Mouse (Mus musculus) monocyte, adult 59 days (primary cell): ENCODE measurements around the gene Olfr955. TPM values are rescaled to one million over a fixed set of nuclear protein-coding genes. Genes with fewer than 3 reads are reported as not detected.

ENCODE experiments used
- total RNA-seq, 2 experiments: library from RNA; stranded (reverse); gene quantifications; one replicate each; pipeline ENCODE4 v1.2.4; 2023

Gene Olfr955
- not detected for total RNA-seq

GRCm38 (mm10) chr9:39471844-39472243, at the start of gene Olfr955:
TSS of gene Olfr955 (minus strand) at chr9:39471944.

DNA sequence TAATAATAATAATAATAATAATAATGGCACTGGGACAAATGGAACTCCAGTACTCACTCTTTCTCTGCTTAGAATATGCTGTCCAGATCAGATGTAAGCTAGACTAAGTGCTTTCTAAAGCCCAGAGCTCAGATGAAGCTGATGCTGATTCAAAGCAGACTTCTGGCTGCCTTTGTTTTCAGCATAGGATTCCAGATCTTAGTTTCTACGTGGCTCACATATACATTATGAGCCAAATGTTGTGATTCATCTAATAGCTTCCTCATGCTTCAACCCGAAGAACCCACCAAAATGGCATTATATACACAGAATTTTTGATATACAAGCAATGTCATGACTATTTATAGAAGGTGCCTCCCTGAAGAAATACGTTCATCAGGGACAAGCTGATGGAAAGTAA, 43.8 kb upstream of the Olfr955 start, which contains the start of gene Olfr957:
TSS of gene Olfr957 (minus strand) at position 279 of the 400 bp plus-strand sequence.

DNA sequence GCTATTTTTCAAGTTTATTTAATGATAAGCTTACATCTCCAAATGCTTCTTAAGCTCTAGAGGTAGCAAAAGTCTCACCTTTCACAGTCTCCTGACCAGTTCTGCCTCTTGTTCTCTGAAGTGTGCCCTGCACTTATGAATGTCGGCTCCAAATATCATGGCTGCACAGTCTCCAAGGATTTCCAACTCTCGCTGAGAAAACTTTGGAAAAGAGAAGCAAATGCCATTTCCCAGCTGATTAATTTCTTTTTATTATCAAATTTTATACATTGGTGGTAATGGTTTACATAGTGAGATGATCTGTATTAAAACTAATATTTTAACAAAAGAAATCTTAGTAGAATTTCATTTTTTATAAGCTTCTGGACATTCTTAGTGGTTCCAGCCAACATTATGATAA, 22.2 kb upstream of the Olfr955 start, which contains the start of gene Olfr44:
TSS of gene Olfr44 (minus strand) at position 101 of the 400 bp plus-strand sequence.

GRCm38 (mm10) chr9:39456401-39456800, 15.3 kb downstream of the Olfr955 start, which contains the start of gene Olfr954:
TSS of gene Olfr954 (plus strand) at chr9:39456701.

GRCm38 (mm10) chr9:39427048-39427447, 44.7 kb downstream of the Olfr955 start, which contains the start of gene Olfr952:
TSS of gene Olfr952 (minus strand) at chr9:39427148.

Other genes starting within 250 kb of the Olfr955 start
- gene Olfr1537, start 221.9 kb downstream of the Olfr955 start, total RNA-seq = not detected
- not detected for gene Olfr945, start 195.1 kb downstream of the Olfr955 start, total RNA-seq
- not detected for gene Olfr948, start 145.9 kb downstream of the Olfr955 start, total RNA-seq
- gene Olfr951, start 84.5 kb downstream of the Olfr955 start, total RNA-seq = not detected
- gene Olfr952, start 44.8 kb downstream of the Olfr955 start, total RNA-seq = not detected
- not detected for gene Olfr954, start 15.2 kb downstream of the Olfr955 start, total RNA-seq
- not detected for gene Olfr44, start 22.1 kb upstream of the Olfr955 start, total RNA-seq
- gene Olfr957, start 43.9 kb upstream of the Olfr955 start, total RNA-seq = not detected
- not detected for gene Olfr958, start 82.1 kb upstream of the Olfr955 start, total RNA-seq
- gene Olfr959, start 103.6 kb upstream of the Olfr955 start, total RNA-seq = not detected
- gene AW551984, start 132.5 kb upstream of the Olfr955 start, total RNA-seq = not detected
- gene Olfr148, start 138.7 kb upstream of the Olfr955 start, total RNA-seq = not detected
- gene Olfr960, start 149.4 kb upstream of the Olfr955 start, total RNA-seq = not detected
- not detected for gene Olfr961, start 173.1 kb upstream of the Olfr955 start, total RNA-seq
- gene Olfr963, start 195.3 kb upstream of the Olfr955 start, total RNA-seq = not detected
- not detected for gene Olfr149, start 235.2 kb upstream of the Olfr955 start, total RNA-seq
- not detected for gene Olfr965, start 239.4 kb upstream of the Olfr955 start, total RNA-seq